Mouse (Mus musculus): ENCODE measurements at regions not wholly inside any gene's neighbourhood (a gene's known extent, or its start where the extent isn't known, plus 50 kb on each side); places are given as distances from the start of the nearest gene placed in this dataset.

DNA sequence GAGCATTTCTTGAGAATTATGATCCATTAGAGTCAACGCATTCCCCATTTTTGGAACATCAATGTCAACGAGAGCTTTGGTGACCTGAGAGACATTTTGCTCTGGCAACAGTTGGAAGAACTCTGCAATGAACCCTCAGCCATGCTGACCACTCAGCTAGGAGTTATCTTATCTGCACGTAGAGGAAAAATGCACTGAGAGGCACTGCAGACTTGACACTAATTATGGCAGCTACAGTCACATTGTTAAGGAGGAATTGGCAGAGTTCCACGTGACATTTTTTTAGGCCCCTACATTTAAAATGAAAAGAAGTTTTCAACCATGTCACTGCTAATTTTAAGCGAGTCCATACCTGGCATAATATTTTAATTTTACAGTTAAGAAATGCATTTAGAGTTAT is 197.6 kb upstream of the Tas2r134 start:
- Histone ChIP-seq H3K27me3 (ENCODE audit: control insufficient read depth, insufficient read depth, low read length) (no peaks in the 10 kb centered on the region), H3K27ac (ENCODE audit: control insufficient read depth, insufficient read depth, low read depth, low read length) (no peak overlapping the region), H3K36me3 (ENCODE audit: control insufficient read depth, insufficient read depth, low read length) (no peaks in the 10 kb centered on the region), H3K4me3 (ENCODE audit: control insufficient read depth, low read depth, low read length) (no peak overlapping the region), H3K4me1 (ENCODE audit: control insufficient read depth, insufficient read depth, low read length) (no peaks in the 10 kb centered on the region)
- TF ChIP-seq POLR2A (IDR thresholded peaks at IDR 0.05; ENCODE audit: control insufficient read depth, low read depth, low read length) (no peak), CTCF (IDR thresholded peaks at IDR 0.05; ENCODE audit: control insufficient read depth, insufficient read depth, insufficient replicate concordance, low read depth, low read length) (no peak)

DNA sequence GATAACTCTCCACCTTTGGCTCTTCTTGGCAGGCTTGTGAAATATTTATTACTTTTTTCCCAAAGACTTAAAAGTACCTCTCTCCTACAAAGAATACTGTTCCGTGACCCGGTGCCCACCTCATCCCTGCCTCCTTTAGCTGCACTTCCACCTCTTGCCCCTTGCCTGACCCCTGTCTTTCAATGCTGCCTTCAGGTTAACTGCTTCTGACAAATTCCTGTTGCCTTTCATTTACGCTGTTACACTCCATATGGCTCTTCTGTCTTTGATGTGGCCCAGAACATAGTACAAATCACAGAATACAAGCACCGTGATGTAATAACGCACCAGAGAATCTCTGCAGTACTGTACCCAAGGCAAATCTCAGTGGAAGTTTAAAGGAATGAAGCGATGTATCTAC is 204.9 kb upstream of the Tas2r134 start:
- TF ChIP-seq POLR2A (IDR thresholded peaks at IDR 0.05; ENCODE audit: control insufficient read depth, low read depth, low read length) (no peak), CTCF (IDR thresholded peaks at IDR 0.05; ENCODE audit: control insufficient read depth, insufficient read depth, insufficient replicate concordance, low read depth, low read length) (no peak)

DNA sequence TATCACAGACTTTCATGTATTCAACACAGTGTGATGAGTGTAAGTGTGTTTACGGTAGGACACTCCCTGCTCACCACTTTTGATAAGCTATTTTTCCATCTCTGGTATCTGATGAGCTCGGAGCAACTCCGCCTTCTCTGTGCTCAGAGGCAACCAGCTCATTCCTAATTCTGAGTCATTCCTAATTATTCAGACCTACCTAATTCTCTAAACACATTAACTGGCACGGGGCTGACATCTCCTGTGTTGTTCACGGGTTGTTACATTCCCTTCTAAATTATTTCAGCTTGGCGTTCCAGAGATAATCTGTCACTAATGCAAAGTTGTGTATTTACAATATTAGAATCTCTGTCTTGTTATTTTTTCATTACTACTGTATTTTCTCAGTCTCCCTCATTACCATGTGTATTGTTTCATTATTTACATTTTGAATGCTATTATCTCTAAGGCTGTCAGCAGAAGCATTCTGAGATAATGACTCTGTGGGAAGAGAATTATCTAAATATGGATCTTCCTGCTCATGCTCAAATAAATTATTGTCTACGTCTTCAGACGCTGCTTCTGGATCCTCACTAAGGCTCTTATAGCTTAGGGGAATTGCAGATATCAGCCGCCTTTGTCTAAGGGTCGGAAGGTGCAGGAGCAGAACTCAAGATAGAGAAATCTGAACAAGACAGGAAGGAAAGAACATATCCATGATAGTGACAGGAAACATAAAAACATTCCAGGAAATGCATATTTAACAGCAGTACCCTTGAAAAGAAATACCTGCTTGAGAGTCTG is 209.2 kb upstream of the Tas2r134 start:
- Histone ChIP-seq H3K4me1 (ENCODE audit: control insufficient read depth, insufficient read depth, low read length) (no peaks in the 10 kb centered on the region), H3K4me3 (ENCODE audit: control insufficient read depth, low read depth, low read length) (no peak overlapping the region), H3K27me3 (ENCODE audit: control insufficient read depth, insufficient read depth, low read length) (no peaks in the 10 kb centered on the region), H3K36me3 (ENCODE audit: control insufficient read depth, insufficient read depth, low read length) (no peaks in the 10 kb centered on the region), H3K27ac (ENCODE audit: control insufficient read depth, insufficient read depth, low read depth, low read length) (no peak overlapping the region)
- TF ChIP-seq POLR2A (IDR thresholded peaks at IDR 0.05; ENCODE audit: control insufficient read depth, low read depth, low read length) (no peak), CTCF (IDR thresholded peaks at IDR 0.05; ENCODE audit: control insufficient read depth, insufficient read depth, insufficient replicate concordance, low read depth, low read length) (no peak)

More for the DNA sequence above, 204.9 kb upstream of the Tas2r134 start:
- no peak overlapping the region for H3K4me3 ChIP-seq (ENCODE audit: control insufficient read depth, low read depth, low read length)
- no peaks in the 10 kb centered on the region for H3K27me3 ChIP-seq (ENCODE audit: control insufficient read depth, insufficient read depth, low read length)
- no peaks in the 10 kb centered on the region for H3K36me3 ChIP-seq (ENCODE audit: control insufficient read depth, insufficient read depth, low read length)
- H3K4me1 ChIP-seq (ENCODE audit: control insufficient read depth, insufficient read depth, low read length): no peaks in the 10 kb centered on the region
- no peak overlapping the region for H3K27ac ChIP-seq (ENCODE audit: control insufficient read depth, insufficient read depth, low read depth, low read length)

- no peak for TF ChIP-seq POLR2A (IDR thresholded peaks at IDR 0.05; ENCODE audit: control insufficient read depth, low read depth, low read length)
- TF ChIP-seq CTCF (IDR thresholded peaks at IDR 0.05; ENCODE audit: control insufficient read depth, insufficient read depth, insufficient replicate concordance, low read depth, low read length): no peak
- Histone ChIP-seq H3K4me1 (ENCODE audit: control insufficient read depth, insufficient read depth, low read length) (no peaks in the 10 kb centered on the region), H3K27me3 (ENCODE audit: control insufficient read depth, insufficient read depth, low read length) (no peaks in the 10 kb centered on the region), H3K36me3 (ENCODE audit: control insufficient read depth, insufficient read depth, low read length) (no peaks in the 10 kb centered on the region), H3K27ac (ENCODE audit: control insufficient read depth, insufficient read depth, low read depth, low read length) (no peak overlapping the region), H3K4me3 (ENCODE audit: control insufficient read depth, low read depth, low read length) (no peak overlapping the region)
These were observed 238.9 kb upstream of the Tas2r134 start for GRCm38 (mm10) chr2:51388390-51388789.

GRCm38 (mm10) chr2:51387136-51387535 is 238.2 kb upstream of the Rnd3 start:
- Histone ChIP-seq H3K4me1 (ENCODE audit: control insufficient read depth, insufficient read depth, low read length) (no peaks in the 10 kb centered on the region), H3K27me3 (ENCODE audit: control insufficient read depth, insufficient read depth, low read length) (no peaks in the 10 kb centered on the region), H3K4me3 (ENCODE audit: control insufficient read depth, low read depth, low read length) (no peak overlapping the region), H3K36me3 (ENCODE audit: control insufficient read depth, insufficient read depth, low read length) (no peaks in the 10 kb centered on the region), H3K27ac (ENCODE audit: control insufficient read depth, insufficient read depth, low read depth, low read length) (no peak overlapping the region)
- TF ChIP-seq CTCF (IDR thresholded peaks at IDR 0.05; ENCODE audit: control insufficient read depth, insufficient read depth, insufficient replicate concordance, low read depth, low read length) (no peak), POLR2A (IDR thresholded peaks at IDR 0.05; ENCODE audit: control insufficient read depth, low read depth, low read length) (no peak)

GRCm38 (mm10) chr2:51376597-51376996 is 227.7 kb upstream of the Rnd3 start:
- Histone ChIP-seq H3K27me3 (ENCODE audit: control insufficient read depth, insufficient read depth, low read length) (no peaks in the 10 kb centered on the region), H3K4me1 (ENCODE audit: control insufficient read depth, insufficient read depth, low read length) (no peaks in the 10 kb centered on the region), H3K27ac (ENCODE audit: control insufficient read depth, insufficient read depth, low read depth, low read length) (no peak overlapping the region), H3K4me3 (ENCODE audit: control insufficient read depth, low read depth, low read length) (no peak overlapping the region), H3K36me3 (ENCODE audit: control insufficient read depth, insufficient read depth, low read length) (no peaks in the 10 kb centered on the region)
- no peak for TF ChIP-seq POLR2A (IDR thresholded peaks at IDR 0.05; ENCODE audit: control insufficient read depth, low read depth, low read length)
- TF ChIP-seq CTCF (IDR thresholded peaks at IDR 0.05; ENCODE audit: control insufficient read depth, insufficient read depth, insufficient replicate concordance, low read depth, low read length): no peak

DNA sequence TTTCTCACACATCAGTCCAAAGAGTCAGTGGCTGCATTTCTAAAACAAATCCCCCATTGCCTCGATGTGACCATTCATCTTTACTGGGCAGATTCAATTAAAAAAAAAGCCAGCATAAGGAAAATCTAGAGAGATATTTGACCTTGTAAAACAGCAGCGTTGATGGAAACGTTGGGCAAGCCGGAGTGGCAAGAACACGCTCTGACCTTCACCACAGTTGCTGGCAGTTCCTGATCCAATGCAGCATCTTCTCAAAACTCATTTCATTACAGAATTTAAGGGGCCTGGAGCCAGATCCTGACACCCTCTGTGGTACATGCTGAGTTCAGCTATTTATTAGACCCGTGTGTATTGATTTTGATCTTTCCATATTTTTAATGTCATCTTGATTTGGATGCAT is 225.7 kb upstream of the Rnd3 start:
- Histone ChIP-seq H3K36me3 (ENCODE audit: control insufficient read depth, insufficient read depth, low read length) (no peaks in the 10 kb centered on the region), H3K27me3 (ENCODE audit: control insufficient read depth, insufficient read depth, low read length) (no peaks in the 10 kb centered on the region)

More for the DNA sequence above, 225.7 kb upstream of the Rnd3 start:
- no peaks in the 10 kb centered on the region for H3K4me1 ChIP-seq (ENCODE audit: control insufficient read depth, insufficient read depth, low read length)
- TF ChIP-seq CTCF (IDR thresholded peaks at IDR 0.05; ENCODE audit: control insufficient read depth, insufficient read depth, insufficient replicate concordance, low read depth, low read length) (no peak), POLR2A (IDR thresholded peaks at IDR 0.05; ENCODE audit: control insufficient read depth, low read depth, low read length) (no peak)
- H3K4me3 ChIP-seq (ENCODE audit: control insufficient read depth, low read depth, low read length): no peak overlapping the region
- no peak overlapping the region for H3K27ac ChIP-seq (ENCODE audit: control insufficient read depth, insufficient read depth, low read depth, low read length)
